Mouse (Mus musculus): Measurements from ENCODE around the gene Myo9b.

GRCm38 (mm10) chr8:71380178-71381171 lies 108.0 kb downstream of the Myo9b start:
- no peak for TF ChIP-seq CTCF (IDR thresholded peaks at IDR 0.05; ENCODE audit: borderline replicate concordance, extremely low read depth, insufficient read depth, insufficient read length)
- TF ChIP-seq POLR2A (IDR thresholded peaks at IDR 0.05; ENCODE audit: borderline replicate concordance, extremely low read depth, insufficient read depth, insufficient read length, poor library complexity, severe bottlenecking): no peak
